Mouse (Mus musculus) forebrain, embryonic 12.5 days (tissue): ENCODE data around the gene Slc4a2. TPM values are rescaled to one million over a fixed set of nuclear protein-coding genes. Genes with fewer than 3 reads are reported as not detected.
A peak's percentile ranks its signal among the peaks of the same experiment; 100 is the strongest.

ENCODE experiments used
- ATAC-seq: fragments of 200-750 bp; cut with Nextera tagmentation; 2 replicates; pipeline ENCODE4 v1.8.0; 2017; ENCODE audit warnings: moderate TSS enrichment; ENCODE audit not compliant: low FRiP score
- H3K27ac ChIP-seq: fragments of 300-500 bp; sonication (generic); 2 replicates; pipeline ENCODE4 v1.5.1; 2016; ENCODE audit warnings: mild to moderate bottlenecking
- H3K27me3 ChIP-seq: fragments of 300-500 bp; sonication (generic); 2 replicates; pipeline ENCODE4 v1.6.1; 2016; ENCODE audit warnings: mild to moderate bottlenecking
- H3K36me3 ChIP-seq: fragments of 300-500 bp; sonication (generic); replicated peaks from 2 replicates; pipeline ENCODE4 v1.6.1; 2016; ENCODE audit warnings: mild to moderate bottlenecking
- H3K4me1 ChIP-seq: fragments of 300-500 bp; sonication (generic); 2 replicates; pipeline ENCODE4 v1.6.1; 2016
- H3K4me2 ChIP-seq: fragments of 300-500 bp; sonication (generic); 2 replicates; pipeline ENCODE4 v1.6.1; 2016; ENCODE audit warnings: mild to moderate bottlenecking, moderate library complexity
- H3K4me3 ChIP-seq: fragments of 300-500 bp; sonication (generic); replicated peaks from 2 replicates; pipeline ENCODE4 v1.5.1; 2016; ENCODE audit warnings: mild to moderate bottlenecking
- H3K9ac ChIP-seq: fragments of 300-500 bp; sonication (generic); 2 replicates; pipeline ENCODE4 v1.6.1; 2016; ENCODE audit warnings: mild to moderate bottlenecking
- H3K9me3 ChIP-seq: fragments of 300-500 bp; sonication (generic); 2 replicates; pipeline ENCODE4 v1.6.1; 2016
- WGBS: fragments of 180-500 bp; shearing (Covaris S2); methylation state at CpG from one replicate; pipeline ENCODE4 v1.1.7; 2016; 5-methylcytosine and 5-hydroxymethylcytosine counted together
- polyA plus RNA-seq: library from polyadenylated mRNA; unstranded; fragments of >200 nt; fragmentation: Nextera tagmentation; extraction: Ambion mirVana; gene quantifications from 2 replicates; pipeline ENCODE4 v1.2.1, GENCODE M21; 2016

Gene Slc4a2
- 28.9 and 29.8 TPM in 2 replicates for polyA plus RNA-seq

DNA sequence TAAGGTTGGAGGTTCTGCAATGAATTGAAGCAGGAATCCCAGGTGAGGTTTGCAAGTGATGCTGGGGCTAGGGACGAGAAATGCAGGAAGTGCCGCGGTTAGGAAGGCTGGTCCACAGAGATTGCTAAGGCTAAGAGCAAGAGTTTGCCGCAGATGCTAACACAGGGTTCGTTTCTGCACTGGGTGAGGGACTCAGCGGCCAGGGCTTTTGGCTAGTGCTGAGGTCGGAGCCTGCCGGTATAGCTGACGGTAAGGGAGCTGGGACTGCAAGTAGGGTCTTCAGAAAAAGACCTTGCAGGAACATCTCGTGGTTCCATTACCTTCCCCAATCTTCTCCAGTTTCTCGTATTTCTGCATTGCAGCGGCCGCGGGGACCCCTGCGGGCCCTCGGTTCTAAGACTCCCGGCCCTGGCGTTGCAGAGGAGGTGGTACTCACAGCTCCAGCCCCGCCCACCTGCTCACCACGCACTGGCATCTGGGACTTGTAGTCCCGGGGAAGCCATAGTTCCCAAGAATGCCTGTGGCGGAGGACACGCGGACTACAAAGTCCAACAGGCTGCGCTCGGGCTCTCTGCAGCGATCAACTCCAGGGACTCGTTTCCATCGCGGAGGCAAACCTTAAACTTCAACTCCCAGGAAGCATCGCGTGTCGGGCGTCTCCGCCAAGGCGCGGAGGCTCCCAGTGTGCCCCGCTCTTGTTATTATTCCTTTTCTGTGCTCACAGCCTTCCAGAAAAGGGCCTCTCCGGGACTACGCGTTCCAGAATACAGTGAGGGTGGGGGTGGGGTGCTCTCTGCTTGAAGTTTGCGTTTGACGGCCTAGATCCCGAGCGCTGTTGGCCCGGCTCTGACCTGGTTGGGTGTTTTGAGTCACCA lies at the start of gene Slc4a2, which contains the start of gene Cdk5:
Gene Slc4a2 (plus strand): TSS at position 709 of the 875 bp plus-strand sequence.
Gene Cdk5 (minus strand): TSS at position 402 of the 875 bp plus-strand sequence.
- WGBS = under 1% methylated on average over 46 of the region's 46 CpGs
- Histone ChIP-seq H3K9me3 (no peaks in the 10 kb centered on the region), H3K4me3 (peak within 1 kb of the TSS; percentile 56), H3K9ac (peak within 1 kb of the TSS; percentile 83), H3K27ac (peak within 1 kb of the TSS; percentile 88), H3K4me1 (peaks cover 58% of the 10 kb centered on the region), H3K36me3 (peaks cover 35% of the 10 kb centered on the region), H3K27me3 (peaks cover 21% of the 10 kb centered on the region), H3K4me2 (peak within 1 kb of the TSS; percentile 87)
- peak; percentile 94 for ATAC-seq

- H3K27ac ChIP-seq = no peak overlapping the region
- no peak overlapping the region for H3K4me2 ChIP-seq
- 53% methylated on average over 6 of the region's 6 CpGs for WGBS
- H3K9ac ChIP-seq = no peak overlapping the region
- H3K27me3 ChIP-seq = no peaks in the 10 kb centered on the region; the same call in 1 of the 2 replicates
- no peak for ATAC-seq
- H3K4me3 ChIP-seq = no peak overlapping the region
- peaks cover 6% of the 10 kb centered on the region for H3K4me1 ChIP-seq
- no peaks in the 10 kb centered on the region for H3K9me3 ChIP-seq
- no peaks in the 10 kb centered on the region for H3K36me3 ChIP-seq
Measured at GRCm38 (mm10) chr5:24374216-24374615, 49.4 kb upstream of the Slc4a2 start.

- Histone ChIP-seq H3K27ac (no peak overlapping the region), H3K4me1 (peaks cover 6% of the 10 kb centered on the region), H3K36me3 (no peaks in the 10 kb centered on the region), H3K4me3 (no peak overlapping the region), H3K9ac (no peak overlapping the region), H3K4me2 (no peak overlapping the region), H3K27me3 (no peaks in the 10 kb centered on the region; the same call in 1 of the 2 replicates), H3K9me3 (no peaks in the 10 kb centered on the region)
- WGBS = 82% methylated on average over 7 of the region's 7 CpGs
- no peak for ATAC-seq
Measured at GRCm38 (mm10) chr5:24374666-24375328, 48.8 kb upstream of the Slc4a2 start.

- WGBS = 80% methylated on average over 2 of the region's 2 CpGs
- no peak for ATAC-seq
- H3K36me3 ChIP-seq = no peaks in the 10 kb centered on the region
- no peaks in the 10 kb centered on the region for H3K9me3 ChIP-seq
- peaks cover 11% of the 10 kb centered on the region for H3K4me1 ChIP-seq
- no peak overlapping the region for H3K4me3 ChIP-seq
- H3K27ac ChIP-seq = no peak overlapping the region
- no peak overlapping the region for H3K9ac ChIP-seq
- no peaks in the 10 kb centered on the region; the same call in 1 of the 2 replicates for H3K27me3 ChIP-seq
- H3K4me2 ChIP-seq = no peak overlapping the region
Measured at GRCm38 (mm10) chr5:24378700-24379099, 44.9 kb upstream of the Slc4a2 start.

DNA sequence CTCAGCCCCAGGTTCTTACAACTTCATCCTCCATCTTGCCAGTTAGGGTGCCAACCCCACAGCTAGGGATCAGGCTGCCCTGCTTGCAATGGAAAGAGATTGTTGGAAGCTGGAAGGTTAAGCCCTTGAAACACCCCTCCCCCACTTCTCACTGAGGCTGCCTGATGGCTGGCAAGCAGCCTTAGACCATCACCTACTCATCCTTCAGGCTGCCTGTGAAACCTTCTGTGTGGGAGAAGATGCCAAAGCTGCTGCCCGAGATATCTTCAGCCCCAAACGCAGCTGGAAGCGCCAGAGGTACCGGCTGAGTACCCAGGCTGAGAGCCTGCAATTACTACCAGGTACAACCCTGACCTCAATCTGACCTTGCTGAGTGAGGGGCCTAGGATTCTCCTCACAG lies 44.1 kb upstream of the Slc4a2 start:
- Histone ChIP-seq H3K4me2 (no peak overlapping the region), H3K4me3 (no peak overlapping the region), H3K27ac (no peak overlapping the region), H3K36me3 (no peaks in the 10 kb centered on the region), H3K27me3 (peaks cover 2% of the 10 kb centered on the region; the same call in 1 of the 2 replicates), H3K9ac (no peak overlapping the region), H3K4me1 (peaks cover 10% of the 10 kb centered on the region), H3K9me3 (no peaks in the 10 kb centered on the region)
- WGBS = 90% methylated on average over 4 of the region's 4 CpGs
- no peak for ATAC-seq

DNA sequence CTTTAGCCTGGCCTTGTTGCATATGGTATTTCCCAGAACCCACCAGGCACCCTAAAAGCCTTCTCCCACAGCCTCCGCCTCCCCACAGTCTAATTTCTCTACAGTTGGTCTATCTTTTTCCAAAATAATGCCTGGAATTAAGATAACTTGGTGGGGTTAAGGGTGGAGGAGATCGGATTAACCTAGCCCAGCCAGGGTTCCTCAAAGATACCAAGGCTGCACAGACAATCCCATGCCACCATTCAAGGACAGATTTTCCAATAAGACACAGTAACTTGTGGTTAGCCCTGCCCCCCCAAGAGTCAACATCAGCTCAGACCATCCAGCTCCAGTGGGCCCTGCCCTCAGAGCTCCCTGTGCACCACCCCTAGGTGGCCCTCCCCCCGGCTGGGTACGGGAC lies 43.1 kb upstream of the Slc4a2 start:
- no peak overlapping the region for H3K27ac ChIP-seq
- no peaks in the 10 kb centered on the region for H3K36me3 ChIP-seq
- H3K4me2 ChIP-seq = no peak overlapping the region
- H3K9ac ChIP-seq = no peak overlapping the region
- H3K9me3 ChIP-seq = no peaks in the 10 kb centered on the region
- peaks cover 12% of the 10 kb centered on the region for H3K27me3 ChIP-seq
- no peak for ATAC-seq
- 95% methylated on average over 4 of the region's 4 CpGs for WGBS
- H3K4me1 ChIP-seq = peaks cover 10% of the 10 kb centered on the region
- no peak overlapping the region for H3K4me3 ChIP-seq

DNA sequence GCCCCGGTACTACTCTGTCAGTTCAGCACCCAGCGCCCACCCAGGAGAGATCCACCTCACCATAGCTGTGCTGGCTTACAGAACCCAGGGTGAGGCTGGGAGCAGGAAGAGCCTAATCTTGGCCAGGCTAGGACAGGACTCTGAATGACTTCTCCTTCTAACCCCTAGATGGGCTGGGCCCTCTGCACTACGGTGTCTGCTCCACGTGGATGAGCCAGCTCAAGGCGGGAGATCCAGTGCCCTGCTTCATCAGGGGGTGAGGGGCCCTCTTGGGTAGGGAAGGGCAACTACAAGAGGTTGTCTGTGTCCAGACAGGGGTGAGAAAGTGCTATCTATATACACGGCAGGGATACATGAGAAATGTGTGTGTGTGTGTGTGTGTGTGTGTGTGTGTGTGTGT lies 42.2 kb upstream of the Slc4a2 start:
- ATAC-seq = no peak
- no peak overlapping the region for H3K4me2 ChIP-seq
- H3K27me3 ChIP-seq = peaks cover 22% of the 10 kb centered on the region
- no peak overlapping the region for H3K9ac ChIP-seq
- peaks cover 10% of the 10 kb centered on the region for H3K4me1 ChIP-seq
- no peaks in the 10 kb centered on the region for H3K36me3 ChIP-seq
- WGBS = 70% methylated on average over 6 of the region's 6 CpGs
- H3K9me3 ChIP-seq = no peaks in the 10 kb centered on the region
- no peak overlapping the region for H3K27ac ChIP-seq
- H3K4me3 ChIP-seq = no peak overlapping the region

DNA sequence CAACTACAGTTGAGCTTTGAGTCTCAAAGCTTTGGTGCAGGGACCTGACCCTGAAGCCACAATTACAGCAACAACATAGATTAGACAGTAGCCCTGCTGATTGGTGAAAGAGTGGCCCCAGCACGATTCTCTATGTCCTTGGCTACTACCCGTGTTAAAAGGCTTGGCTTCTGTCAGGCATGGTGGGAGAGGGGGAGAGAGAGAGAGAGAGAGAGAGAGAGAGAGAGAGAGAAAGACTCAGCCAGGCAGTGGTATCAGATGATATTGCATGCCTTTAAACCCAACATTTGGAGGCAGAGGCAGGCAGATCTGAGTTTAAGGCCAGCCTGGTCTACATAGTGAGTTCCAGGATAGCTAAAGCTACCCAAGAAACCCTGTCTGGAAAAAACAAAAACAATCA lies 41.6 kb upstream of the Slc4a2 start:
- WGBS = 61% methylated on average over 2 of the region's 2 CpGs
- H3K9ac ChIP-seq = no peak overlapping the region
- peaks cover 27% of the 10 kb centered on the region for H3K27me3 ChIP-seq
- H3K27ac ChIP-seq = no peak overlapping the region
- ATAC-seq = no peak
- no peak overlapping the region for H3K4me2 ChIP-seq
- H3K9me3 ChIP-seq = no peaks in the 10 kb centered on the region
- no peak overlapping the region for H3K4me3 ChIP-seq
- H3K4me1 ChIP-seq = peaks cover 15% of the 10 kb centered on the region
- H3K36me3 ChIP-seq = no peaks in the 10 kb centered on the region

- H3K4me2 ChIP-seq = peak overlapping the region; percentile 71
- under 1% methylated on average over 34 of the region's 34 CpGs for WGBS
- H3K4me3 ChIP-seq = peak overlapping the region; percentile 53
- peak; percentile 88 for ATAC-seq
- H3K4me1 ChIP-seq = peaks cover 28% of the 10 kb centered on the region
- H3K36me3 ChIP-seq = no peaks in the 10 kb centered on the region
- peak overlapping the region; percentile 51 for H3K9ac ChIP-seq
- peaks cover 40% of the 10 kb centered on the region for H3K27me3 ChIP-seq
- H3K27ac ChIP-seq = peak overlapping the region; percentile 46; the same call in 1 of the 2 replicates
- H3K9me3 ChIP-seq = no peaks in the 10 kb centered on the region
Measured at GRCm38 (mm10) chr5:24383026-24383859, 40.4 kb upstream of the Slc4a2 start.

GRCm38 (mm10) chr5:24384407-24384806 lies 39.2 kb upstream of the Slc4a2 start:
- Histone ChIP-seq H3K4me3 (no peak overlapping the region), H3K4me2 (no peak overlapping the region), H3K4me1 (peaks cover 30% of the 10 kb centered on the region), H3K27ac (no peak overlapping the region), H3K36me3 (no peaks in the 10 kb centered on the region), H3K9me3 (no peaks in the 10 kb centered on the region), H3K9ac (no peak overlapping the region), H3K27me3 (peaks cover 51% of the 10 kb centered on the region)
- ATAC-seq = no peak
- 75% methylated on average over 6 of the region's 6 CpGs for WGBS

- peaks cover 30% of the 10 kb centered on the region for H3K4me1 ChIP-seq
Measured at GRCm38 (mm10) chr5:24385374-24385773, 38.3 kb upstream of the Slc4a2 start.

More at GRCm38 (mm10) chr5:24385374-24385773, 38.3 kb upstream of the Slc4a2 start:
- no peak for ATAC-seq
- Histone ChIP-seq H3K9ac (no peak overlapping the region), H3K4me3 (no peak overlapping the region), H3K4me2 (no peak overlapping the region), H3K9me3 (no peaks in the 10 kb centered on the region), H3K27me3 (peaks cover 60% of the 10 kb centered on the region), H3K27ac (no peak overlapping the region), H3K36me3 (no peaks in the 10 kb centered on the region)
- WGBS = 90% methylated on average over 5 of the region's 5 CpGs
